Comparison of ENCODE assay signal across 10 mouse cellular contexts in genomic region chr5:134577534-134577933, GRCm38 (mm10). TPM values are rescaled to one million over a fixed set of nuclear protein-coding genes. Genes with fewer than 3 reads are reported as not detected.
"Had no signal": no experiment of that assay in that cellular context is flagged by ENCODE, and none has a peak within 500 bp of the region (broad histone marks: within the 10 kb centered on the region; RNA-seq: fewer than 3 reads in every experiment).

No protein-coding gene starts in this region.

- H3K4me3 ChIP-seq: left cerebral cortex, adult 2 months; limb, embryonic 12.5 days; liver, embryonic 15.5 days; lung, embryonic 15.5 days; midbrain, embryonic 13.5 days had no signal

- H3K4me2 ChIP-seq: limb, embryonic 12.5 days; liver, embryonic 11.5 days; liver, embryonic 15.5 days; lung, embryonic 15.5 days; midbrain, embryonic 13.5 days had no signal

- H3K36me3 ChIP-seq: limb, embryonic 12.5 days; liver, embryonic 15.5 days; lung, embryonic 15.5 days; midbrain, embryonic 13.5 days had no signal

- H3K27me3 ChIP-seq: limb, embryonic 12.5 days; liver, embryonic 15.5 days; lung, embryonic 15.5 days; midbrain, embryonic 13.5 days had no signal

- DNase-seq: kidney, adult 18-20 months; thymus, adult 2 months; thymus, postnatal 25 days had no signal

- H3K9ac ChIP-seq: limb, embryonic 12.5 days; liver, embryonic 15.5 days; lung, embryonic 15.5 days; midbrain, embryonic 13.5 days had no signal

- H3K27ac ChIP-seq: left cerebral cortex, adult 2 months; limb, embryonic 12.5 days; liver, embryonic 15.5 days; lung, embryonic 15.5 days; midbrain, embryonic 13.5 days had no signal

- ATAC-seq: midbrain, embryonic 13.5 days had no signal

- H3K9me3 ChIP-seq: limb, embryonic 12.5 days; liver, embryonic 15.5 days; lung, embryonic 15.5 days; midbrain, embryonic 13.5 days had no signal

RNA-seq across cellular contexts. Expression of gene Syna, which starts 17.6 kb away (rescaled TPM):
- polyA plus RNA-seq: limb, embryonic 12.5 days; liver, embryonic 11.5 days; liver, embryonic 15.5 days; neural tube, embryonic 14.5 days had no signal
